Mouse (Mus musculus) kidney, adult 11 months (tissue): ENCODE measurements around the gene Proser3.
"Not testable (repeated sequence)": the region's sequence is repeated elsewhere in the genome, so short reads cannot be mapped to it uniquely, and the experiment has no call there.

Experiments used
- DNase-seq: peaks from one replicate; pipeline ENCODE4 v3.0.0; 2022

Gene Proser3

GRCm38 (mm10) chr7:30534633-30535577 lies 17.2 kb downstream of the Proser3 start, which contains the start of gene Arhgap33:
TSS of gene Arhgap33 (minus strand) at chr7:30535060.
- DNase-seq: peak; percentile 95

- DNase-seq: no peak
These were observed 18.0 kb downstream of the Proser3 start for GRCm38 (mm10) chr7:30533941-30534632.

- peak; percentile 74 for DNase-seq
These were observed 19.2 kb downstream of the Proser3 start for GRCm38 (mm10) chr7:30532931-30533330.

GRCm38 (mm10) chr7:30531291-30531815 lies 20.7 kb downstream of the Proser3 start:
- no peak for DNase-seq

GRCm38 (mm10) chr7:30526981-30527380 lies 25.1 kb downstream of the Proser3 start:
- DNase-seq: no peak

GRCm38 (mm10) chr7:30526399-30526798 lies 25.7 kb downstream of the Proser3 start:
- DNase-seq: no peak

GRCm38 (mm10) chr7:30525954-30526353 lies 26.1 kb downstream of the Proser3 start:
- DNase-seq: no peak

GRCm38 (mm10) chr7:30524487-30524886 lies 27.6 kb downstream of the Proser3 start:
- no peak for DNase-seq

- no peak for DNase-seq
These were observed 29.2 kb downstream of the Proser3 start for GRCm38 (mm10) chr7:30522871-30523270.

GRCm38 (mm10) chr7:30520856-30521255 lies 31.2 kb downstream of the Proser3 start:
- DNase-seq: no peak

- peak; percentile 36 for DNase-seq
These were observed 31.7 kb downstream of the Proser3 start for GRCm38 (mm10) chr7:30520396-30520795.

GRCm38 (mm10) chr7:30518325-30518724 lies 33.8 kb downstream of the Proser3 start:
- no peak for DNase-seq

- DNase-seq: no peak
These were observed 36.9 kb downstream of the Proser3 start for GRCm38 (mm10) chr7:30515003-30515760.

- no peak for DNase-seq
These were observed 44.0 kb downstream of the Proser3 start for GRCm38 (mm10) chr7:30508061-30508460.

GRCm38 (mm10) chr7:30501159-30501558 lies 50.9 kb downstream of the Proser3 start:
- not testable (repeated sequence) for DNase-seq

- DNase-seq: peak; percentile 51
These were observed 56.5 kb downstream of the Proser3 start for GRCm38 (mm10) chr7:30495506-30496042.

GRCm38 (mm10) chr7:30493401-30493931 lies 58.6 kb downstream of the Proser3 start, which contains the start of gene Prodh2:
TSS of gene Prodh2 (plus strand) at chr7:30493622.
- peak; percentile 85 for DNase-seq

- DNase-seq: peak; percentile 73
These were observed 59.3 kb downstream of the Proser3 start for GRCm38 (mm10) chr7:30492765-30493164.

- DNase-seq: no peak
These were observed 61.2 kb downstream of the Proser3 start for GRCm38 (mm10) chr7:30490957-30491307.

GRCm38 (mm10) chr7:30490251-30490956 lies 61.7 kb downstream of the Proser3 start:
- DNase-seq: no peak
